Mouse (Mus musculus) right cerebral cortex, adult 2 months (tissue): Measurements from ENCODE around the gene Vrk3.
A peak's percentile ranks its signal among the peaks of the same experiment; 100 is the strongest.

ENCODE experiments used
- DNase-seq, 2 experiments: peaks; one replicate each; pipeline ENCODE4 v3.0.0; 2021 to 2022; ENCODE audit warnings: low spot score in 2 of 2

Vrk3 gene

DNA sequence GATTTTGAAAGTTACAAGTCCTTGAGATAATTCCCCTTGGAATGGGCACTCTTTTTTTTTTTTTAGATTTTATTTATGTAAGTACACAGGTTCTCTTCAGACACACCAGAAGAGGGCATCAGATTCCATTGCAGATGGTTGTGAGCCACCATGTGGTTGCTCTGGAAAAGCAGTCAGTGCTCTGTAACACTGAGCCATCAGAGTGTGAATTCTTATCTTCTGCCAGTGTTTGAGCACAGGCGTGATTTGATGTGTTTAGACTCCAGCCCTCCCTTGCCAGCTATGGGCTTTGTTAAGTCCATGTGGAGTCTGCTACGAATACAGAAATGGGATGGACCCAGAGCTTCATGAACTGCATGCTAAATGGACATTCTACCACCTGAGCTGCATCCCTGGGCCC is 70.0 kb downstream of the Vrk3 start:
- DNase-seq, result no peak

DNA sequence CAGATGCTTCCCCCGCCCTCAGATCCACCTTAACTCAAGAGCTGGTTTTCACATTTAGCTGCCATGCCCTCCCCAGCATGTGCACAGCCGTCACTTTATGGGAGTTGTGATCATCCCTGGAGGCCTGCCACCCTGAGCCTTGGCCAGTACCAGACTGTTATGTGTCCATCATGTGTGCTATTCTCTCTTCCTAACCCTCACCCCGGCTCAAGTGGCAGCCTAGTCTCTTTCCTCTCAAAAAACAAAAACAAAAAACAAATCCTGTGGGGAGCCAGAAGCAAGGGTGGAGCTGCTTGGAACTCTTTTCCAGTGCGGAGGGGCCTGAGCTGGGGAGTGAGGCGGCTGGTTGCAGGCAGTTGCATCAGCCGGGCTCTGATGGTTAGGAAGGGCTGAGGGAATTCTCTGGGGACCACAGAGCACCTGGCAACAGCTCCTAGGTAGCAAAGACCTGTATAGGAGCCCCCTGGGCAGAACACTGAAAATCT is 70.6 kb downstream of the Vrk3 start:
- peak in 1 of 2 experiments; percentile 33 for DNase-seq

DNA sequence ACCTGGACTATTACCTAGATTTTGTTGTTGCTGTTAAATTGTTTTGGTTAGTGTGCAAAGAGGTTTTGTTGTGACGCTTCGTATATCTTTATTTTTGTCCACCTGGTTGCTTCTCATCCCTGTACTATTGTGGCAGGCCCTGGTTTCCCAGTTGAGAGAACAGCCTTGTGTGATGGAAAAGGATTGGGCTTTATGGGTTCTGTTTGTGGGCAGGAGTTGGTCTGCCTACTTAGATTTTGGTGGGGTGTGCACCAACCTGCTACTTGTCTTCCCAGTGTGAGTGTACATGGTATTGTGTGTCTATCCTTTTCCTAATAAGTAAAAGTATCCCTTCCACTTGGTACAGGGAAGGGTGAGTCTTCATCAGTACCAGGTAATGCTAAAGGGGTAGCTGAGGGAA is 71.2 kb downstream of the Vrk3 start:
- DNase-seq, result no peak

DNA sequence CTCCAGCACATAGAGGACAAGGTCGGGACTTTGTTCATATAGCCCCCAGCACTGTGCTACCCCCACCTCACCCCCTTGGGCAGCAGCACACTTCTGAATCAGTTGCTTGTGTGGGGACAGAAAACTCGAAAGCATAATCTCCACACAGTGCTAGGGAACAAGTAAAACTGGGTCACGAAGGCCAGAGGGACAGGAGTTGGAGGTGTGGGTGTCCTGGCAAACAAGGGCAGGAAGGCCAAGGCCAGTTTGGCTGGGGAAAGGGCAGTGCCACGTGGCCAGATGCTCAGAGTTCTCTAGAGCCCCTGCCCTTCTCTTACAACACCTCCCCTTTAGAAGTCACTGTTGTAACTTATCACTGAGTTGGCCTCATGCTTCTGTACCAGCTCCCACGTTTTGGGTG is 71.7 kb downstream of the Vrk3 start:
- no peak for DNase-seq

DNA sequence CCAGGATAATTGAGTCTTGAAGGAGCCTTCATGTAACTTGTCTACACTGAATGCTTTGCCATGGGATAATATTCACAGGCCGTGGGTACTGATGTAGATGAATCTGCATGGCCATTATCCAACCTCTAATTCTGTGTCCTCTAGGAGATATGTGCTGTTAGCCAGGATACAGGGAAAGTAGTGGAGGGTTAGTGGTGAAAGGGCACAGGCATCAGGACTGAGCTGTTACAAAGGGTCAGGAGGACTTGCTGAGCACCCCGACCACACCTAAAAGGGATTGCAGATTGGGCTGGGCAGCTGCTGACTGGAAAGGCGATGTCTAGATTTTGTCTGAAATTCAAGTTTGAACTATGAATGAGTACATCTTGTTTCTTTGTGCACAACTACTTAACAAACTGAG is 72.3 kb downstream of the Vrk3 start:
- DNase-seq, result no peak

DNA sequence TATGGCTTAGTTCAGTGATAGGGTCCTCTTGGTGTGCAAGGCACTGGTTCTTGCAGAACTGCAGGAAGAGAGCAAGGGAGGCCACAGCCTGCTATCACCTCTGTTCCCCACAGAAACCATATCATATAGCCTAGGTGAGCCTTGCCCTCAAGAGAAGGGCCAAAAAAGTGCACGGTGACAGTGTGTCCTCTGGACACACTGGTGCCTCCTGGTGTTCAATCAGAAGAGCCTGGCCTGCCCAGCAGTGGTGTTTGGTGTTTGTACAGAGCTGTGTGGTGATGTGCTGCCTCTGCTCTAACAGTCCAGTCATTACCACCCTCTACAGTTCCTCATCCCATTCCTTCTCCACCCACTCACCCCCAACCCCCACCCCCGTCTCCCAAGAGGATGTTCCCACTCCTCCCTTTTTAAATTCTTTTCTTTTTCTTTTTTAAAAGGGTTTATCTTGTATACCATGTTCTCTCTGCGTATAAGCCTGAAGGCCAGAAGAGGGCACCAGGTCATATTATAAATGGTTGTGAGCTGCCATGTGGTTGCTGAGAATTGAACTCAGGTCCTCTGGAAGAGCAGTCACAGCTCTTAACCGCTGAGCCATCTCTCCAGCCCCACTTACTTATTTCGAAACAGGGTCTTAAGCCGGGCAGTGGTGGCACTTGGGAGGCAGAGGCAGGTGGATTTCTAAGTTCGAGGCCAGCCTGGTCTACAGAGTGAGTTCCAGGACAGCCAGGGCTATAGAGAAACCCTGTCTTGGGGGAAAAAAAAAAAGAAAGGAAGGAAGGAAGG is 73.6 kb downstream of the Vrk3 start:
- DNase-seq, result no peak

DNA sequence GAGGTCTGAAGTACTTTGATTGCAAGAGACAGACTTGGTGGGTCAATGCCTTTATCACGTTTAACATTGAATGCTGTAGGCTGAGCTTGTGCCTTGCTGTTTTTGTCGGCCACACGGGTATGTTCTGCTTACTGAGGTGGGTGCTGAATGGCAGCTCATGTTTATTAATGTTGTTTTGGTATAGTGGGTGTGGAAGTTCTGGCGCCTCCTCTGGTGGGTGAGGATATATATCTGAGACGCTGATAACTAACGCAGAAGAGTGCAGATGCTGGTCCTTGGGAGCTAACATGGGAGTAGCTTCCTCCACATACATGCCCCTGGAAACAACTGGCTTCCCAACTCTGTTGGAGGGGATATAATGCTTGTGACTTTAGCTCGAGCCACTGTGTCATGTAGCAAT is 75.2 kb downstream of the Vrk3 start:
- DNase-seq, result peak; percentile 4 to 9

DNA sequence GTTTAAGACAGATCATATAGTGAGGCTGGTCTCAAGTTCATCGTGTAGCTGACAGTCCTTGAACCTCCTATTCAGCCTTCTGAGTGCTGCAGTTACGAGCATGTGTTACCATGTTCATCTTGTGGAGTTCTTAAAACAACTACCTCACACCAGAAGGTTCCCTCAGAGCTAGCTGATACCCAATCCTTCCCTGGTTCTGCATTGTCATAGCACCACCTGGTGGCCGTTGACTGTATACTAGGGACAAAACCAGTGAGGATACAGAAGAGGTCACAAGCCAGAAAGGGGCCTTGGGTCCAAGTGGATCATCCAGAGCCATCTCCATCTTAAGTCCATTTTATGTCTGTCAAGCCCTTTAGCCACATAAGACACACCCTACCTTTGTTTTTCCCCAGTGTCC is 76.7 kb downstream of the Vrk3 start:
- DNase-seq, result peak; percentile 84 to 88

DNA sequence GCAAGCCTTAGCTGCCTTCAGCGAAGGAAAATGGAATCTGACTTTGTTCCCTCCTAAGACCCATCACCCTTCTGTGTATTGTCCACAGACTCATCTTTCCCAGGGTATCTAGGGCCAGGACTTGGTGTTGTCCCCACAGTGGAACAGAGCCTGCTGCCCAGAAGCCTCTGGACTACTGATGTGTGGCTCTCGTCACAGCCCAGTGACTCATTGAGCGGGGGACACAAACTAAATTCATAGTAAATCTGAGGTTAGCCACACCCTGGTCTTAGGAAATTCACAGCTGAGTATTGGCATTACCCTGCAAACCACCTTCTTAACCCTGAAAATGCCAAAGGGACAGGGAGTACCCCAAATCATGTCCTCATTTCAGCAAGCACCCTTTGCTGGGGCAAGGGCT is 78.6 kb downstream of the Vrk3 start:
- DNase-seq, result no peak
